Mouse (Mus musculus): ENCODE data around the gene Fadd.

DNA sequence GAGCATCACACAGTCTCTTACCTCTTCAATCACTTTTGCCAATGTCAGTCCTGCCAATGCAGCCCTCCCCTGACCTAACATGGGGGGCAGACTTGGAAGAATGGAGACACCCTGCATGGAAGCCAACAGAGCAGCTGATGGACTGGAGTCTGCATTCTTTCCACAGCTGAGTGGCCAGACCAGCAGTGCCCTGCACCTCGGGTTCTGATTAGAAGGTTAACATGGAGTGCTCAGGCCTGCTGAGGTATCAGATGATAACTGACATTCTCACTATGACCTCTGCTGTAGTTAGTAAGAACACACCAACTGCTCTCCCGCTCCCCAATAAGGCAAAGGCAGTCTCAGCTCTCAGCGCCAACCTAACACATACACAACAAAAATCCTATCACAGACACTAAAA, 37.0 kb downstream of the Fadd start:
- TF ChIP-seq CTCF (IDR thresholded peaks at IDR 0.05; ENCODE audit: control insufficient read depth, insufficient read depth, insufficient read length) (no peak), MYOD1 (IDR thresholded peaks at IDR 0.05; ENCODE audit: control insufficient read depth, insufficient read length, low read depth) (no peak), USF1 (IDR thresholded peaks at IDR 0.05; ENCODE audit: low read depth) (no peak)
